Mouse (Mus musculus) adrenal gland, adult 18-20 months (tissue): ENCODE measurements around the gene Tshr. TPM values are rescaled to one million over a fixed set of nuclear protein-coding genes. Genes with fewer than 3 reads are reported as not detected.
"Not testable (repeated sequence)": the region's sequence is repeated elsewhere in the genome, so short reads cannot be mapped to it uniquely, and the experiment has no call there.

ENCODE experiments used
- DNase-seq, 2 experiments: peaks; one replicate each; pipeline ENCODE4 v3.0.0; 2021 to 2022; ENCODE audit warnings: low spot score in 2 of 2
- total RNA-seq, 2 experiments: library from RNA; stranded (reverse); gene quantifications; 1 replicate in 1 of 2; 2 replicates in 1 of 2; pipeline ENCODE4 v1.2.3; 2021

The Tshr gene
- total RNA-seq, 2 experiments from 2014 or later: 5.7 to 22.0 TPM

DNA sequence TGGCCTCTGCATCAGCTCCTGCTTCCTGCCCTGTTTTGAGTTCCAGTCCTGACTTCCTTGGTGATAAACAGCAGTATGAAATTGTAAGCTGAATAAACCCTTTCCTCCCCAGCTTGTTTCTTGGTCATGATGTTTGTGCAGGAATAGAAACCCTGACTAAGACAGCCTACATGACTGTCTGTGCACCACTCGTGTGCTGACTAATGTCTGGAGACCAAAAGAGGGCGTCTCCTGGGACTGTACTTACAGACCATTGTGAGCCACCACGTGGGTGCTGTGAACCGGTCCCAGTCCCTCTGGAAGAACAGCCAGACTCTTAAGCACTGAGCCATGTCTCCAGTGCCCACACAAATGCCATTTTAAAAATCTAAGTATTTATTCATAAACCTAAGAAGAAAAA is 201.5 kb downstream of the Tshr start:
- not testable (repeated sequence) for DNase-seq

GRCm38 (mm10) chr12:91587077-91587476 is 202.7 kb downstream of the Tshr start:
- no peak for DNase-seq

GRCm38 (mm10) chr12:91587491-91588033 is 203.2 kb downstream of the Tshr start:
- no peak for DNase-seq

GRCm38 (mm10) chr12:91588176-91588669 is 203.9 kb downstream of the Tshr start:
- DNase-seq: peak; percentile 91 to 96

GRCm38 (mm10) chr12:91588670-91589541 is 204.5 kb downstream of the Tshr start:
- peak; percentile 68 to 69 for DNase-seq

- DNase-seq: no peak
Measured at GRCm38 (mm10) chr12:91589542-91589846, 205.1 kb downstream of the Tshr start.

DNA sequence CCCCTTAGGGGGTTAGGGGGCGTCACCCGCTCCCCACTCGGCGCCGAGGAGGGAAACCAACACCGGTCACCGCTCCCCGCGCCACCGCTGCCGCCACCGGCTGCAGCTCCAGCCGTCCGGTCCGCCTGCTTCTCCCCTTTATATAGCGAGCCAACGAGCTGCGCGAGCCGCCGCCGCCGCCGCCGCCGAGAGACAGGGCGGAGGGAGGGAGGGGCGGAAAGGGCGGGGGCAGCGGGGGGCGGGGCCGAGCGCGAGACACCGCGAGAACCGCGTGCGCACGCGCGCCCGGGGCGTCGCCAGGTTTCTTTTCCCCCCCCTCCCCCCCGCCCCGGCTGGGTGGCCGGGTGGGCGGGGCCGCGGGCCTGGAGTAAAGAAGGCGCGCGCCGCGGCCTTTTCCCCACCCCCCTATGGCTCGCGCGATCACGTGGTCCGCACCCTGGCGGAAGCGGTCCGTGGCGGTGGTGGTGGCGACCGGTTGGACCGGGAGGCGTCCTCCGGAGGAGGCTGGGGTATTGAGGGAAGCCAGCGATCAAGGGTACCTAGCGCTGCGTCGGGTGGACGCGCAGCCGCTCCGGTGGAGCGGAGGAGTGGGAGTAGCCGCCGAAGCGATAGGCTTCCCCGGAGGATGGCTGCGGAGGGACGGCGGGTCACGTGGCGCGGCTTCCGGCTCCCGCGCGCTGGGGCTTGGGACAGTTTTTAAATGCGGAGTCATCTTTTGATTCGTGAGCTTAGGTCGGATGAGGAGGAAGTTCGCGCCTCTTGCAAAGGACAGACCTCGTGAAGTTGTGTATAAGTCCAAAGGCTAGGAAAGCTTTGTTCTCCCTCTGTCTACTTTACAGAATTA is 205.7 kb downstream of the Tshr start, which contains the start of gene Gtf2a1:
Gtf2a1 (minus strand) TSS at position 641 of the 844 bp plus-strand sequence.
- peak; percentile 95 to 96 for DNase-seq

GRCm38 (mm10) chr12:91590716-91591115 is 206.4 kb downstream of the Tshr start:
- peak; percentile 30 to 38 for DNase-seq

- no peak for DNase-seq
Measured at GRCm38 (mm10) chr12:91591191-91591590, 206.8 kb downstream of the Tshr start.

- DNase-seq: no peak
Measured at GRCm38 (mm10) chr12:91592128-91592527, 207.8 kb downstream of the Tshr start.

Other genes starting within 250 kb of the Tshr start
- gene Cep128, start 154 bp upstream of the Tshr start, total RNA-seq: 1 to 10 TPM; 2.2 to 2.6 TPM
- 10 to 100 TPM; 31.3 to 33.6 TPM for gene Gtf2a1, start 205.9 kb downstream of the Tshr start, total RNA-seq